Mouse (Mus musculus): ENCODE measurements around the gene Trem3. TPM values are rescaled to one million over a fixed set of nuclear protein-coding genes. Genes with fewer than 3 reads are reported as not detected.

The Trem3 gene
- polyA plus RNA-seq, 1 experiment from 2014 or later = not detected

- Histone ChIP-seq H3K4me2 (ENCODE audit: low read length) (no peak overlapping the region), H3K4me1 (ENCODE audit: control insufficient read depth, insufficient read depth, low read length) (no peaks in the 10 kb centered on the region), H3K27ac (ENCODE audit: low read length) (no peak overlapping the region), H3K9me3 (replicated peaks; ENCODE audit: control insufficient read depth, low read length, poor library complexity, severe bottlenecking) (no peaks in the 10 kb centered on the region), H3K36me3 (ENCODE audit: control insufficient read depth, insufficient read depth, low read length) (no peaks in the 10 kb centered on the region), H3K27me3 (ENCODE audit: control insufficient read depth, insufficient read depth, low read depth, low read length) (no peaks in the 10 kb centered on the region), H3K4me3 (ENCODE audit: low read depth, low read length) (no peak overlapping the region), H3K9ac (ENCODE audit: low read depth, low read length) (no peak overlapping the region)
- WGBS = 66% methylated on average over 4 of the region's 7 CpGs
- no peak for ATAC-seq
Observed at GRCm38 (mm10) chr17:48299756-48300155, 52.2 kb downstream of the Trem3 start.

- 72% methylated on average over 7 of the region's 7 CpGs for WGBS
- no peaks in the 10 kb centered on the region for H3K4me1 ChIP-seq (ENCODE audit: control insufficient read depth, insufficient read depth, low read length)
- no peak overlapping the region for H3K27ac ChIP-seq (ENCODE audit: low read length)
- no peak overlapping the region for H3K4me2 ChIP-seq (ENCODE audit: low read length)
- no peak for ATAC-seq
- H3K9me3 ChIP-seq (replicated peaks; ENCODE audit: control insufficient read depth, low read length, poor library complexity, severe bottlenecking) = no peaks in the 10 kb centered on the region
- no peak overlapping the region for H3K9ac ChIP-seq (ENCODE audit: low read depth, low read length)
- no peak overlapping the region for H3K4me3 ChIP-seq (ENCODE audit: low read depth, low read length)
- no peaks in the 10 kb centered on the region for H3K27me3 ChIP-seq (ENCODE audit: control insufficient read depth, insufficient read depth, low read depth, low read length)
- H3K36me3 ChIP-seq (ENCODE audit: control insufficient read depth, insufficient read depth, low read length) = no peaks in the 10 kb centered on the region
Observed at GRCm38 (mm10) chr17:48300199-48300598, 52.6 kb downstream of the Trem3 start.

GRCm38 (mm10) chr17:48300861-48301260 lies 53.3 kb downstream of the Trem3 start:
- Histone ChIP-seq H3K4me2 (ENCODE audit: low read length) (no peak overlapping the region), H3K9me3 (replicated peaks; ENCODE audit: control insufficient read depth, low read length, poor library complexity, severe bottlenecking) (no peaks in the 10 kb centered on the region), H3K4me1 (ENCODE audit: control insufficient read depth, insufficient read depth, low read length) (no peaks in the 10 kb centered on the region), H3K4me3 (ENCODE audit: low read depth, low read length) (no peak overlapping the region), H3K27me3 (ENCODE audit: control insufficient read depth, insufficient read depth, low read depth, low read length) (no peaks in the 10 kb centered on the region), H3K27ac (ENCODE audit: low read length) (no peak overlapping the region), H3K9ac (ENCODE audit: low read depth, low read length) (no peak overlapping the region), H3K36me3 (ENCODE audit: control insufficient read depth, insufficient read depth, low read length) (no peaks in the 10 kb centered on the region)
- 85% methylated on average over 9 of the region's 9 CpGs for WGBS
- ATAC-seq = no peak

GRCm38 (mm10) chr17:48301792-48302191 lies 54.2 kb downstream of the Trem3 start:
- no peak for ATAC-seq
- WGBS = 94% methylated on average over 5 of the region's 5 CpGs
- Histone ChIP-seq H3K4me3 (ENCODE audit: low read depth, low read length) (no peak overlapping the region), H3K27me3 (ENCODE audit: control insufficient read depth, insufficient read depth, low read depth, low read length) (no peaks in the 10 kb centered on the region), H3K36me3 (ENCODE audit: control insufficient read depth, insufficient read depth, low read length) (no peaks in the 10 kb centered on the region), H3K27ac (ENCODE audit: low read length) (no peak overlapping the region), H3K4me1 (ENCODE audit: control insufficient read depth, insufficient read depth, low read length) (no peaks in the 10 kb centered on the region), H3K4me2 (ENCODE audit: low read length) (no peak overlapping the region), H3K9me3 (replicated peaks; ENCODE audit: control insufficient read depth, low read length, poor library complexity, severe bottlenecking) (no peaks in the 10 kb centered on the region), H3K9ac (ENCODE audit: low read depth, low read length) (no peak overlapping the region)

Other genes starting within 250 kb of the Trem3 start
- not detected in 2 replicates for gene 1700122O11Rik, start 209.5 kb upstream of the Trem3 start, polyA plus RNA-seq (2015; fragmentation: Nextera tagmentation; extraction: Ambion mirVana)
- not detected in 2 replicates for gene 1700067P10Rik, start 158.5 kb upstream of the Trem3 start, polyA plus RNA-seq (2015; fragmentation: Nextera tagmentation; extraction: Ambion mirVana)
- not detected in 2 replicates for gene 9830107B12Rik, start 101.5 kb upstream of the Trem3 start, polyA plus RNA-seq (2015; fragmentation: Nextera tagmentation; extraction: Ambion mirVana)
- 0.20 TPM in 1 of 2 replicates, not detected in the other for gene A530064D06Rik, start 80.5 kb upstream of the Trem3 start, polyA plus RNA-seq (2015; fragmentation: Nextera tagmentation; extraction: Ambion mirVana)
- not detected in 2 replicates for gene Trem1, start 15.0 kb upstream of the Trem3 start, polyA plus RNA-seq (2015; fragmentation: Nextera tagmentation; extraction: Ambion mirVana)
- gene Treml4, start 16.5 kb downstream of the Trem3 start, polyA plus RNA-seq (2015; fragmentation: Nextera tagmentation; extraction: Ambion mirVana) = 0.38 TPM in 1 of 2 replicates, not detected in the other
- 0.09 TPM in 1 of 2 replicates, not detected in the other for gene Treml2, start 51.7 kb downstream of the Trem3 start, polyA plus RNA-seq (2015; fragmentation: Nextera tagmentation; extraction: Ambion mirVana)
- 0.14 TPM in 1 of 2 replicates, not detected in the other for gene B430306N03Rik, start 68.4 kb downstream of the Trem3 start, polyA plus RNA-seq (2015; fragmentation: Nextera tagmentation; extraction: Ambion mirVana)
- gene Trem2, start 98.6 kb downstream of the Trem3 start, polyA plus RNA-seq (2015; fragmentation: Nextera tagmentation; extraction: Ambion mirVana) = 2.9 and 3.1 TPM in 2 replicates
- gene Treml1, start 112.1 kb downstream of the Trem3 start, polyA plus RNA-seq (2015; fragmentation: Nextera tagmentation; extraction: Ambion mirVana) = 0.22 and 0.39 TPM in 2 replicates
- gene Nfya, start 162.1 kb downstream of the Trem3 start, polyA plus RNA-seq (2015; fragmentation: Nextera tagmentation; extraction: Ambion mirVana) = 10.7 and 11.1 TPM in 2 replicates
- 32.7 and 36.4 TPM in 2 replicates for gene Oard1, start 162.2 kb downstream of the Trem3 start, polyA plus RNA-seq (2015; fragmentation: Nextera tagmentation; extraction: Ambion mirVana)
- gene Apobec2, start 185.2 kb downstream of the Trem3 start, polyA plus RNA-seq (2015; fragmentation: Nextera tagmentation; extraction: Ambion mirVana) = 0.43 and 0.58 TPM in 2 replicates
- gene Tspo2, start 203.7 kb downstream of the Trem3 start, polyA plus RNA-seq (2015; fragmentation: Nextera tagmentation; extraction: Ambion mirVana) = 1.8 and 1.9 TPM in 2 replicates
- 0.21 TPM in 1 of 2 replicates, not detected in the other for gene Unc5cl, start 207.1 kb downstream of the Trem3 start, polyA plus RNA-seq (2015; fragmentation: Nextera tagmentation; extraction: Ambion mirVana)